Mouse (Mus musculus): ENCODE data around the gene Fam20a.

DNA sequence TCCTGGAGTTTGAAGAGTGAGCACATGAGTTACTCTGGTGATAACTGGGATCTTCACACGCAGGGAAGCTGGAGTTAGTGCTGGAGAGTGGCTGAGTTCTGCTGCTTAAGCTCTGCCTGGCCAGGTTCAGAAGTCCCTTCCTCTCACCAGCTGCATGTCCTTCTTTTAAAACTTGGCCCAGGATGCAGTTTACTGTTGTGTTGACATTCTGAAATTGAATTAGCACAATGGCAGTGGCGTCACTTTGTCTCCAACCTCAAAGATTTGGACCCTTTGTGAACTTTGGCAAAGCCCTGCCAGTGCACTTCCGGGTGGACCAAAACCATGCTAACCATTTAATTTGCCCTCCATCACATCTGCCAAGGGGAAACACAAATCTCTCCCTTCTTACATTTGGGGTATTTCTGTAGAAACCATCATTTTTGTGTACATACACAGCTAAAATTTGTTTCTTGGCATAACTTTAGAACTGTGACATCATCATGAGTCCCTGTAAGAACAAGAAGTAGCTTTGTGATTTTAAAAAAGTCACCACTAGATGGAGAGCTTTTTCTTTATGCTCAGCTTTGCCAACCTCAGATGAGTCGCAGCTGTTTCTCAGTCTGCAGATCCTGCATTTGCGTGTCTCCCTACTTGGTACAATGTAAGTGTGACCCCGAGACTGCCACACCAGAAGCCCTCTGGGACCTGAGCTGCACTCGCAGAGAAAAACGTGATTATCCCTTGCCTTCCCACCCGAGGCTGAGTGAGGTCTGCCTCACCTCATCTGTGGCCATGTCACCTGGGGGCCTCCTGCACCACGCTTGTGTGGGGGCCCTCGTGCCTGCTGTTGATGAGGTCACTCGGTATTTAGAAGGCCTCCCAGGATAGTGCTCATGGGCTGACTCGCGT lies 51.8 kb downstream of the Fam20a start:
- TF ChIP-seq CTCF (IDR thresholded peaks at IDR 0.05; ENCODE audit: low read depth, low read length) (no peak), EP300 (IDR thresholded peaks at IDR 0.05; ENCODE audit: insufficient read depth, low read depth, low read length) (no peak), POLR2A (IDR thresholded peaks at IDR 0.05; ENCODE audit: insufficient read depth, low read length) (no peak)

All from ES-Bruce4 (cell line).